Mouse (Mus musculus): ENCODE results near the gene Gm4788. TPM values are rescaled to one million over a fixed set of nuclear protein-coding genes. Genes with fewer than 3 reads are reported as not detected.

The Gm4788 gene
- not detected in 2 replicates for polyA plus RNA-seq (2012)

DNA sequence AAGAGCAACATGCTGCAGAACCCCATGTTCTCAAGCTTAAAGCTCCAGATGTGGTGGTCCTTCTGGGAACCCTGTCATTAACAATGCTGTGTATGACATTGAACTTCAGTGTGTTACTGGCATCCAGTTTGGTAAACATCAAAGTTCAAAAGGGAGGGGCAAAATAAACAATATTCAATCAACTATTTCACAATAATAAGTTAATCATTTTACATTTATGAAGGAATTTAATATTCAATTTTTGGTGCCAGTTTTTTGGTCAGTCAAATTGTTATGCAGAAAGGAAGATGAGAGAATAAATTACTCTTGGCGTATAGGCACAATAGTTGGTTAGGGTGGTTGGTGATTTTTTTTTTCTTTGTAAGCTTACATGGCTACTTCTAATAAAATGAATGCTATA is at the start of gene Gm4788:
Gm4788 (minus strand) TSS at position 101 of the 400 bp plus-strand sequence.
- TF ChIP-seq GATA1 (IDR thresholded peaks at IDR 0.05; ENCODE audit: low read length), result no peak

DNA sequence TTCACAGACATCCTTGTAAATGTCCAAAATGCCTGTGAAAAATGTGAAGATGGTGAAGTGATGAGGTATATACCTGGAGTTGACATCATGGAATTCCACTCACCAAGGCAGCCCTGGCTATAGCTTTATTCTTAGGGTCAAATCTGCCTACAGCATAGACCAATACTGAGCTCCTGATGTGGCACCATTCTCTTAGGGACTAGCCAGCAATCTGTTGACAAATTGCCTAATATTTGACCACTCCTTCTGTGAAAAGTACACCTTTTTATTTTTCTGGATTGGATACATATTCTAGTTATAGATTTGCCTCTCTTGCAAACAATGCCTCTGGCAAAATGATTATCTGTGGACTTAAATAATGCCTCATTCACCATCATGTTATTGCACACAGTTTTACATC is 27.6 kb upstream of the Gm4788 start:
- no peak for TF ChIP-seq GATA1 (IDR thresholded peaks at IDR 0.05; ENCODE audit: low read length)

Other genes with a start within 250 kb of the Gm4788 start
- gene Cfhr1, start 221.0 kb downstream of the Gm4788 start, polyA plus RNA-seq (2012), result not detected in 2 replicates
- not detected in 2 replicates for gene Cfhr2, start 77.5 kb upstream of the Gm4788 start, polyA plus RNA-seq (2012)